Mouse (Mus musculus) frontal cortex, postnatal 14 days (tissue): ENCODE results near the gene Kmt2e.
"Not testable (repeated sequence)": the region's sequence is repeated elsewhere in the genome, so short reads cannot be mapped to it uniquely, and the experiment has no call there.

Source experiments
- DNase-seq, 2 experiments: peaks; one replicate each; pipeline ENCODE4 v3.0.0; 2022; ENCODE audit warnings: low spot score in 2 of 2

The Kmt2e gene

GRCm38 (mm10) chr5:23499257-23499656, 65.0 kb downstream of the Kmt2e start:
- no peak for DNase-seq

GRCm38 (mm10) chr5:23500715-23501114, 66.5 kb downstream of the Kmt2e start:
- DNase-seq = no peak

GRCm38 (mm10) chr5:23501582-23502316, 67.5 kb downstream of the Kmt2e start:
- DNase-seq = no peak

GRCm38 (mm10) chr5:23502317-23502937, 68.2 kb downstream of the Kmt2e start:
- no peak for DNase-seq

GRCm38 (mm10) chr5:23505578-23505977, 71.3 kb downstream of the Kmt2e start:
- DNase-seq = no peak

GRCm38 (mm10) chr5:23507210-23507609, 73.0 kb downstream of the Kmt2e start:
- DNase-seq = peak in 1 of 2 experiments; percentile 4

- no peak for DNase-seq
These were observed 74.4 kb downstream of the Kmt2e start for GRCm38 (mm10) chr5:23508630-23509029.

- DNase-seq = no peak
These were observed 77.2 kb downstream of the Kmt2e start for GRCm38 (mm10) chr5:23511456-23511855.

- no peak for DNase-seq
These were observed 78.3 kb downstream of the Kmt2e start for GRCm38 (mm10) chr5:23512556-23512955.

- DNase-seq = no peak
These were observed 79.2 kb downstream of the Kmt2e start for GRCm38 (mm10) chr5:23513468-23513867.

GRCm38 (mm10) chr5:23515038-23515437, 80.8 kb downstream of the Kmt2e start:
- no peak for DNase-seq

- no peak for DNase-seq
These were observed 82.7 kb downstream of the Kmt2e start for GRCm38 (mm10) chr5:23516962-23517361.

- DNase-seq = no peak
These were observed 83.6 kb downstream of the Kmt2e start for GRCm38 (mm10) chr5:23517839-23518238.

- no peak for DNase-seq
These were observed 84.4 kb downstream of the Kmt2e start for GRCm38 (mm10) chr5:23518673-23519072.

- no peak for DNase-seq
These were observed 85.4 kb downstream of the Kmt2e start for GRCm38 (mm10) chr5:23519679-23520078.

- DNase-seq = no peak
These were observed 87.4 kb downstream of the Kmt2e start for GRCm38 (mm10) chr5:23521645-23522044.

GRCm38 (mm10) chr5:23523936-23524335, 89.7 kb downstream of the Kmt2e start:
- no peak for DNase-seq

- DNase-seq = no peak
These were observed 90.4 kb downstream of the Kmt2e start for GRCm38 (mm10) chr5:23524621-23525020.

- no peak for DNase-seq
These were observed 96.9 kb downstream of the Kmt2e start for GRCm38 (mm10) chr5:23531100-23531499.

- no peak for DNase-seq
These were observed 97.4 kb downstream of the Kmt2e start for GRCm38 (mm10) chr5:23531541-23532096.

- DNase-seq = no peak
These were observed 101.5 kb downstream of the Kmt2e start for GRCm38 (mm10) chr5:23535692-23536091.

- no peak for DNase-seq
These were observed 117.4 kb downstream of the Kmt2e start for GRCm38 (mm10) chr5:23551687-23552086.

GRCm38 (mm10) chr5:23553338-23553737, 119.1 kb downstream of the Kmt2e start:
- not testable (repeated sequence) for DNase-seq
